Mouse (Mus musculus) heart, postnatal 0 days (tissue): ENCODE measurements around the gene Sult1a1.

Source experiments
- CTCF ChIP-seq: IDR thresholded peaks from 2 replicates; pipeline ENCODE4 v1.5.1; 2016; ENCODE audit warnings: antibody characterized with exemption, control low read depth, low read depth
- EP300 ChIP-seq: IDR thresholded peaks from 2 replicates; pipeline ENCODE4 v1.6.1; 2016; ENCODE audit warnings: antibody characterized with exemption, low read depth

DNA sequence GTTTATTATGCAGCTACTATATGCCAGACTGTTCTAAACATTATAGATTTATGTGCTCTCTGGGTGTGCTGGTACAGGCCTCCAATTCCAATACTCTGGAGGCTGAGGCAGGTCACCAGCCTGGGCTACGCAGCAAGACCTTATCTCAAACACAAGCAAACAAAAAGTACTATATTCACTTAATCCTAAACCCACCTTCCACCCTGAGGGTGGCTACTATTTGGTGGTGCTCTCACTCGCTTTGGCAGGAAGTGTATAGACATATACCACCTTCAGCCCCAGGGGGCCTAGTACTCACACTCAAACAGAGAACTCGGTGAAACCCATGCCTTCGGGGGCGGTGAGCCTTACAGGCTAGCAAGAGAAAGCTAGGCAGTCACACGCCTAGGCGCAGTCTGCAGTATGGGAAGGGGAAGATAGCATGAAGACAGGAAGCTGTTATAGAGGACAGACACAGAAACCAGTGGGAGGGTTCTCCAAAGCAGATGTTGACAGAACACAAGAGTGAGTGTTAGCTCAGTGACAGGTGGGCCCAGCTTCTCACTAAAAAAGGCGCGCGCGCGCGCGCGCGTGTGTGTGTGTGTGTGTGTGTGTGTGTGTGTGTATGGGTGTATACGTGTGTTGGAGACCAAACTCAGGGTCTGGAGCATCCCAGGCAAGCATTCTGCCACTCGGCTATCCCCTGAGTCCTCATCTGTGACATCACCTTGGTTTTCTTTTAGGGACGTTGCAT, 31.4 kb upstream of the Sult1a1 start, which contains the start of gene Coro1a:
- TF ChIP-seq CTCF (no peak), EP300 (no peak)
